Mouse (Mus musculus): Measurements from ENCODE around the gene Ift43. TPM values are rescaled to one million over a fixed set of nuclear protein-coding genes. Genes with fewer than 3 reads are reported as not detected.
A peak's percentile ranks its signal among the peaks of the same experiment; 100 is the strongest.

The Ift43 gene
- total RNA-seq, 1 experiment = 16.9 TPM

DNA sequence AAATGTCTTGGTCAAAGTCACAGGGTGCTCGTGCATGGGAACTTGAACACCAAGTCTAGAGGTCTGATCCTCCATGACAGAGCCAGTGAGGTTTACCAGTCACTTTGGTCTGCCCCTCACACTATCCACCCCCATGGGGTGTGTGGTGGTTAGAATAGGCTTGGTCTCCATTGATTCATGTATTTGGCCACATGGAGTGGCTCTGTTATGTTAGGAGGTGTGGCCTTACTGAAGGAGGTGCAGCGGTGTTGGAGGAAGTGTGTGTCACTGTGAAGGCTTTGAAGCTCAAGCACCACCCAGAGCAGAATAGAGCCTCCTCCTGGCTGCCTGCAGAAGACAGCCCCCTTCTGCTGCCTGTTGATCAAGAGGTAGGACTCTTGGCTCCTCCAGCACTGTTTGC is 99.5 kb downstream of the Ift43 start:
- Histone ChIP-seq H3K4me3 (ENCODE audit: insufficient read depth in 1 of 2, low read depth in 1 of 2, low read length in 2 of 2, poor library complexity in 1 of 2, severe bottlenecking in 1 of 2) (peak overlapping the region in 1 of 2 experiments; percentile 46; a peak in 2 of 4 replicates), H3K4me1 (ENCODE audit: control insufficient read depth in 2 of 2, insufficient read depth in 2 of 2, low read length in 2 of 2, poor library complexity in 1 of 2) (peaks cover 11 to 15% of the 10 kb centered on the region in 2 experiments; a peak in 3 of 4 replicates), H3K9ac (ENCODE audit: insufficient read depth, low read depth, low read length, poor library complexity, severe bottlenecking) (no peak overlapping the region), H3K9me3 (ENCODE audit: control insufficient read depth, insufficient read depth, low read depth, low read length) (no peaks in the 10 kb centered on the region), H3K27ac (ENCODE audit: insufficient read depth, low read depth, low read length, poor library complexity, severe bottlenecking) (no peak overlapping the region), H3K36me3 (ENCODE audit: control insufficient read depth, insufficient read depth, low read length, poor library complexity, severe bottlenecking) (no peaks in the 10 kb centered on the region)
- TF ChIP-seq CHD2 (IDR thresholded peaks at IDR 0.05; ENCODE audit: low read depth, low read length) = no peak
- no peak for TF ChIP-seq HCFC1 (IDR thresholded peaks at IDR 0.05; ENCODE audit: borderline replicate concordance, insufficient read depth, low read length)
- TF ChIP-seq ZNF384 (IDR thresholded peaks at IDR 0.05; ENCODE audit: low read depth, low read length) = no peak
- TF ChIP-seq MAFK (IDR thresholded peaks at IDR 0.05; ENCODE audit: insufficient read depth, low read depth, low read length) = no peak
- TF ChIP-seq ZC3H11A (IDR thresholded peaks at IDR 0.05; ENCODE audit: borderline replicate concordance, low read depth, low read length) = no peak
- in situ Hi-C loops (cut with MboI; ENCODE audit: low sequenced_read_pairs in 2 of 2, unreplicated experiment in 2 of 2) = no loop called here
- DNase-seq (ENCODE audit: low read depth, low spot score) = no peak

- TF ChIP-seq CHD2 (IDR thresholded peaks at IDR 0.05; ENCODE audit: low read depth, low read length) = no peak
- TF ChIP-seq ZC3H11A (IDR thresholded peaks at IDR 0.05; ENCODE audit: borderline replicate concordance, low read depth, low read length) = no peak
- no peak for TF ChIP-seq HCFC1 (IDR thresholded peaks at IDR 0.05; ENCODE audit: borderline replicate concordance, insufficient read depth, low read length)
- peak; percentile 92 for TF ChIP-seq ZNF384 (IDR thresholded peaks at IDR 0.05; ENCODE audit: low read depth, low read length)
- Histone ChIP-seq H3K4me3 (ENCODE audit: insufficient read depth in 1 of 2, low read depth in 1 of 2, low read length in 2 of 2, poor library complexity in 1 of 2, severe bottlenecking in 1 of 2) (no peak overlapping the region), H3K9ac (ENCODE audit: insufficient read depth, low read depth, low read length, poor library complexity, severe bottlenecking) (no peak overlapping the region), H3K9me3 (ENCODE audit: control insufficient read depth, insufficient read depth, low read depth, low read length) (no peaks in the 10 kb centered on the region), H3K36me3 (ENCODE audit: control insufficient read depth, insufficient read depth, low read length, poor library complexity, severe bottlenecking) (no peaks in the 10 kb centered on the region), H3K4me1 (ENCODE audit: control insufficient read depth in 2 of 2, insufficient read depth in 2 of 2, low read length in 2 of 2, poor library complexity in 1 of 2) (peaks cover 11 to 15% of the 10 kb centered on the region in 2 experiments; a peak in 3 of 4 replicates), H3K27ac (ENCODE audit: insufficient read depth, low read depth, low read length, poor library complexity, severe bottlenecking) (no peak overlapping the region)
- DNase-seq (ENCODE audit: low read depth, low spot score) = no peak
- in situ Hi-C loops (cut with MboI; ENCODE audit: low sequenced_read_pairs in 2 of 2, unreplicated experiment in 2 of 2) = no loop called here
Observed at GRCm38 (mm10) chr12:86182414-86182813, 100.1 kb downstream of the Ift43 start.

- H3K4me1 ChIP-seq (ENCODE audit: control insufficient read depth in 2 of 2, insufficient read depth in 2 of 2, low read length in 2 of 2, poor library complexity in 1 of 2) = peaks cover 0 to 13% of the 10 kb centered on the region in 2 experiments; a peak in 1 of 4 replicates
- TF ChIP-seq MAFK (IDR thresholded peaks at IDR 0.05; ENCODE audit: insufficient read depth, low read depth, low read length) (no peak), ZC3H11A (IDR thresholded peaks at IDR 0.05; ENCODE audit: borderline replicate concordance, low read depth, low read length) (no peak), CHD2 (IDR thresholded peaks at IDR 0.05; ENCODE audit: low read depth, low read length) (no peak), HCFC1 (IDR thresholded peaks at IDR 0.05; ENCODE audit: borderline replicate concordance, insufficient read depth, low read length) (no peak), ZNF384 (IDR thresholded peaks at IDR 0.05; ENCODE audit: low read depth, low read length) (no peak)
- H3K9ac ChIP-seq (ENCODE audit: insufficient read depth, low read depth, low read length, poor library complexity, severe bottlenecking) = no peak overlapping the region
- no peaks in the 10 kb centered on the region for H3K36me3 ChIP-seq (ENCODE audit: control insufficient read depth, insufficient read depth, low read length, poor library complexity, severe bottlenecking)
- no peak for DNase-seq (ENCODE audit: low read depth, low spot score)
- no peak overlapping the region for H3K27ac ChIP-seq (ENCODE audit: insufficient read depth, low read depth, low read length, poor library complexity, severe bottlenecking)
- in situ Hi-C loops (cut with MboI; ENCODE audit: low sequenced_read_pairs in 2 of 2, unreplicated experiment in 2 of 2) = no loop called here
- no peak overlapping the region for H3K4me3 ChIP-seq (ENCODE audit: insufficient read depth in 1 of 2, low read depth in 1 of 2, low read length in 2 of 2, poor library complexity in 1 of 2, severe bottlenecking in 1 of 2)
- no peaks in the 10 kb centered on the region for H3K9me3 ChIP-seq (ENCODE audit: control insufficient read depth, insufficient read depth, low read depth, low read length)
Observed at GRCm38 (mm10) chr12:86188161-86188560, 105.8 kb downstream of the Ift43 start.

- no peaks in the 10 kb centered on the region for H3K9me3 ChIP-seq (ENCODE audit: control insufficient read depth, insufficient read depth, low read depth, low read length)
- H3K36me3 ChIP-seq (ENCODE audit: control insufficient read depth, insufficient read depth, low read length, poor library complexity, severe bottlenecking) = no peaks in the 10 kb centered on the region
- H3K27ac ChIP-seq (ENCODE audit: insufficient read depth, low read depth, low read length, poor library complexity, severe bottlenecking) = no peak overlapping the region
- in situ Hi-C loops (cut with MboI; ENCODE audit: low sequenced_read_pairs in 2 of 2, unreplicated experiment in 2 of 2) = no loop called here
- no peak for DNase-seq (ENCODE audit: low read depth, low spot score)
- no peak overlapping the region for H3K9ac ChIP-seq (ENCODE audit: insufficient read depth, low read depth, low read length, poor library complexity, severe bottlenecking)
- peak overlapping the region; percentile 7 to 36; a peak in 2 of 4 replicates for H3K4me3 ChIP-seq (ENCODE audit: insufficient read depth in 1 of 2, low read depth in 1 of 2, low read length in 2 of 2, poor library complexity in 1 of 2, severe bottlenecking in 1 of 2)
- H3K4me1 ChIP-seq (ENCODE audit: control insufficient read depth in 2 of 2, insufficient read depth in 2 of 2, low read length in 2 of 2, poor library complexity in 1 of 2) = peaks cover 0 to 13% of the 10 kb centered on the region in 2 experiments; a peak in 1 of 4 replicates
- TF ChIP-seq CHD2 (IDR thresholded peaks at IDR 0.05; ENCODE audit: low read depth, low read length) (no peak), ZC3H11A (IDR thresholded peaks at IDR 0.05; ENCODE audit: borderline replicate concordance, low read depth, low read length) (no peak), ZNF384 (IDR thresholded peaks at IDR 0.05; ENCODE audit: low read depth, low read length) (no peak), HCFC1 (IDR thresholded peaks at IDR 0.05; ENCODE audit: borderline replicate concordance, insufficient read depth, low read length) (no peak), MAFK (IDR thresholded peaks at IDR 0.05; ENCODE audit: insufficient read depth, low read depth, low read length) (no peak)
Observed at GRCm38 (mm10) chr12:86189601-86190323, 107.4 kb downstream of the Ift43 start.
